Mouse (Mus musculus) liver, embryonic 16.5 days (tissue): Measurements from ENCODE around the gene Adamtsl3. TPM values are rescaled to one million over a fixed set of nuclear protein-coding genes. Genes with fewer than 3 reads are reported as not detected.

Experiments used
- ATAC-seq: fragments of 200-750 bp; cut with Nextera tagmentation; 2 replicates; pipeline ENCODE4 v1.8.0; 2017; ENCODE audit warnings: low read depth, mild to moderate bottlenecking, moderate number of reproducible peaks, moderate library complexity
- H3K27ac ChIP-seq: fragments of 300-500 bp; sonication (generic); 2 replicates; pipeline ENCODE4 v1.5.1; 2014; ENCODE audit warnings: mild to moderate bottlenecking, low read length
- H3K27me3 ChIP-seq: fragments of 300-500 bp; sonication (generic); 2 replicates; pipeline ENCODE4 v1.6.1; 2014; ENCODE audit warnings: low read depth, low read length, mixed read lengths; ENCODE audit not compliant: control insufficient read depth, insufficient read depth
- H3K36me3 ChIP-seq: fragments of 300-500 bp; sonication (generic); 2 replicates; pipeline ENCODE4 v1.6.1; 2014; ENCODE audit warnings: mild to moderate bottlenecking; ENCODE audit not compliant: control insufficient read depth, insufficient read depth
- H3K4me1 ChIP-seq: fragments of 300-500 bp; sonication (generic); 2 replicates; pipeline ENCODE4 v1.6.1; 2014; ENCODE audit warnings: low read depth, low read length, mixed read lengths; ENCODE audit not compliant: control insufficient read depth
- H3K4me2 ChIP-seq: fragments of 300-500 bp; sonication (generic); 2 replicates; pipeline ENCODE4 v1.6.1; 2014; ENCODE audit warnings: low read depth, low read length, mixed read lengths
- H3K4me3 ChIP-seq: fragments of 300-500 bp; sonication (generic); 2 replicates; pipeline ENCODE4 v1.5.1; 2014; ENCODE audit warnings: low read depth, mild to moderate bottlenecking, low read length
- H3K9ac ChIP-seq: fragments of 300-500 bp; sonication (generic); 2 replicates; pipeline ENCODE4 v1.6.1; 2014; ENCODE audit warnings: low read depth, low read length
- H3K9me3 ChIP-seq: fragments of 300-500 bp; sonication (generic); replicated peaks from 2 replicates; pipeline ENCODE4 v1.6.1; 2016; ENCODE audit warnings: low read length; ENCODE audit not compliant: control insufficient read depth
- WGBS: fragments of 180-500 bp; shearing (Covaris S2); extraction: QIAGEN DNeasy Blood & Tissue Kit; methylation state at CpG from one replicate; pipeline ENCODE4 v1.1.7; 2014; ENCODE audit not compliant: insufficient replicate concordance; 5-methylcytosine and 5-hydroxymethylcytosine counted together
- polyA plus RNA-seq: library from polyadenylated mRNA; unstranded; fragments of >200 nt; fragmentation: Nextera tagmentation; extraction: Ambion mirVana; gene quantifications from 2 replicates; pipeline ENCODE4 v1.2.1, GENCODE M21; 2015

The Adamtsl3 gene
- polyA plus RNA-seq, 1 experiment from 2014 or later, result 0.17 TPM

DNA sequence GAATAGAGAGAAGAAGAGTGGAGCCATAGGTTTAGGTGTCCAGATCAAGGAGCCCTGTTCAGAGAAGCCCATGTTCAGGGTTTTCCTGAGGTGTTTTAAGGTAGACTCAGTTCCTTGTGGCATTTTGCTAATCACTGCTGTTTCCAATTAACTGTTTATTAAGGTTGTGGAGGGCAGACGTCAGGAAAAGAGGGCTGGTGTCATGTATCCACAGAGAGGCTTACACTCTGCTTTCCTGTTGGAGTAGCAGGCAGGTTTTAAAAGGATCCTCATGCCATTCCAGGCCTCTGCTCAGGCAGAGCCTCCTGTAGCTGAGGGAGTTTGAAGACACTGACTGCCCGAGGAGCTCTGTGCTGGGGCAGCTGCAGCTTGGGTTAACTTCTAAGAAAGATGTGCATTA is 32.6 kb downstream of the Adamtsl3 start:
- Histone ChIP-seq H3K27ac (no peak overlapping the region), H3K9ac (no peak overlapping the region), H3K27me3 (no peaks in the 10 kb centered on the region), H3K4me3 (no peak overlapping the region), H3K4me2 (no peak overlapping the region), H3K36me3 (no peaks in the 10 kb centered on the region), H3K4me1 (no peaks in the 10 kb centered on the region), H3K9me3 (no peaks in the 10 kb centered on the region)
- 29% methylated on average over 2 of the region's 2 CpGs for WGBS
- no peak for ATAC-seq

DNA sequence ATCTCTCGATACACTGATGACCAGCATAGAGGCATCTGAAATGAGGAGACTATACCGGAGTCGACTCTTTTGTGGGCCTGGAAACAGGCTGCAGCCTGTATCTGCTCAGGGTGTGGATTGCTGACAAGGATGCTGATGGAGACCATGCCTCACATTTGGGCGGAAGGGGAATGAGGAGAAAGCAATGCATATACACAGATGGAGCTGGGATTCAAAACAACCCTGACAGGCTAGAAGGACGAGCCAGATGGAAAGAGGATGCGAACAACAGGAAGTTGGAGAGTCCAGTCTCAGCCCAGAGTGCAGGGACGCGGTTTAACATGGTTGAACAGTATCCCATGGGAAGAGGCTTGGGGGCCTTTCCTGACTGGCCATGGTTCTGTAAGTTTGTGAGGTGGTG is 34.6 kb downstream of the Adamtsl3 start:
- Histone ChIP-seq H3K27ac (no peak overlapping the region), H3K4me3 (no peak overlapping the region), H3K9me3 (no peaks in the 10 kb centered on the region), H3K27me3 (no peaks in the 10 kb centered on the region), H3K9ac (no peak overlapping the region), H3K4me2 (no peak overlapping the region), H3K36me3 (no peaks in the 10 kb centered on the region), H3K4me1 (no peaks in the 10 kb centered on the region)
- WGBS, result 67% methylated on average over 8 of the region's 8 CpGs
- ATAC-seq, result no peak

DNA sequence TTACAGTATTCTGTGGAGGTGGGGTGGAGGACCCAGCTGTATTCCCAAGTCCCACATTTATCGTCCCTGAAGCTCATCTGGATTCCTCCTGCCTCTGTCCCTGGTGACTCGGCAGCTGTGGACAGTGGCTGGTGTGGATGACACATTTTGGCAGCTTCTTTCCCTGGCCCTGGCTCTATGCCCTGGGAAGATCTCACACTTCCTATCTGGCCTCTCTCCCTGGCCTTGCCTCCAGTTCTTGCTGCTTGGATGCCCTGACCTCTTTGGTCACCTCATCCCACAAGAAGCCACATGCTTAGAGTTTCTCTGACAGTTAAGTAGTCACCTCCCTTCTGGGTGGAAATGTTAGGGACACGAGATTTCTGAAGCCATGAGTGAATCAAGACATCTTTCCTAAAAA is 35.9 kb downstream of the Adamtsl3 start:
- no peaks in the 10 kb centered on the region for H3K9me3 ChIP-seq
- H3K4me2 ChIP-seq, result no peak overlapping the region
- WGBS, result 52% methylated on average over 3 of the region's 3 CpGs
- no peaks in the 10 kb centered on the region for H3K4me1 ChIP-seq
- no peaks in the 10 kb centered on the region for H3K36me3 ChIP-seq
- H3K9ac ChIP-seq, result no peak overlapping the region
- H3K27ac ChIP-seq, result no peak overlapping the region
- H3K4me3 ChIP-seq, result no peak overlapping the region
- no peak for ATAC-seq
- H3K27me3 ChIP-seq, result no peaks in the 10 kb centered on the region

DNA sequence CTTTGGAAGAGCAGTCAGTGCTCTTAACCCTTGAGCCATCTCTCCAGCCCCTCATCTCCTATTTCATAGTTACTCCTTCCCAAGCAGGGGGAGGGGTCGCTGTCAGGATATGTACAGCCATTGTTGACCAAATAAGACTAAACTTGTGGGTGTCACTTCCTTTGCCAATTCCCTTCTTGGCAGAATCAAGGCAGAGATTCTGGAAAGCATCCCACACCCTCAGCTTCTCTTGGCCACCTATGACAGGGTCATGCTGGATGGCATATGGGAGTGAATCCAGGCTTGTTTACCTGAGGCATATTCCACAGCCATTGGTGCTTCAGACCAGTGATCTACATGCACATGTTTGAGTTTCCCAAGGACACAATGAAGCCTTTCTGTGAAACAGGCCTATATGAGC is 42.8 kb downstream of the Adamtsl3 start:
- no peak overlapping the region for H3K4me2 ChIP-seq
- H3K27me3 ChIP-seq, result no peaks in the 10 kb centered on the region
- ATAC-seq, result no peak
- H3K36me3 ChIP-seq, result no peaks in the 10 kb centered on the region
- no peak overlapping the region for H3K4me3 ChIP-seq
- no peak overlapping the region for H3K27ac ChIP-seq
- 35% methylated on average over 1 of the region's 1 CpGs for WGBS
- no peak overlapping the region for H3K9ac ChIP-seq
- no peaks in the 10 kb centered on the region for H3K9me3 ChIP-seq
- H3K4me1 ChIP-seq, result no peaks in the 10 kb centered on the region

DNA sequence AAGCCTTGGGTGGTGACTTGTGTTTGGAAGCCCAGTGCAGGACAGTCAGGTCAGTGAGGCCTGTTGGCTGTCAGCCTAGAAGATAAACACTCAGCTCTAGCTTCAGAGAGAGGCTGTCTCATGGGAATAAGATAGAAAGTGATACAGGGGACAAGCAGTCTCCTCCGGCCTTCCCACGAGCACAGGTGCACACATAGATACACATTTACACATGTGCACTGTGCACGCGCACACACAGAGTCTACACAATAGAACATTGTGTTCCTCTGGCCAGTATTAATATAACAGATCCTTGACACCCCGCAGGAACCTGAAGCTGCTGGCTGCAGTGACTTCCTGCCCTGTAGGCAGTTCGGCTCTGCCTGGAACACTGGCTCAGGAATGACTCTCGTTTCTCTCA is 44.3 kb downstream of the Adamtsl3 start:
- no peak overlapping the region for H3K4me3 ChIP-seq
- 52% methylated on average over 7 of the region's 7 CpGs for WGBS
- H3K4me1 ChIP-seq, result no peaks in the 10 kb centered on the region
- no peak for ATAC-seq
- H3K27me3 ChIP-seq, result no peaks in the 10 kb centered on the region
- no peaks in the 10 kb centered on the region for H3K9me3 ChIP-seq
- no peaks in the 10 kb centered on the region for H3K36me3 ChIP-seq
- H3K27ac ChIP-seq, result no peak overlapping the region
- H3K9ac ChIP-seq, result no peak overlapping the region
- H3K4me2 ChIP-seq, result no peak overlapping the region

DNA sequence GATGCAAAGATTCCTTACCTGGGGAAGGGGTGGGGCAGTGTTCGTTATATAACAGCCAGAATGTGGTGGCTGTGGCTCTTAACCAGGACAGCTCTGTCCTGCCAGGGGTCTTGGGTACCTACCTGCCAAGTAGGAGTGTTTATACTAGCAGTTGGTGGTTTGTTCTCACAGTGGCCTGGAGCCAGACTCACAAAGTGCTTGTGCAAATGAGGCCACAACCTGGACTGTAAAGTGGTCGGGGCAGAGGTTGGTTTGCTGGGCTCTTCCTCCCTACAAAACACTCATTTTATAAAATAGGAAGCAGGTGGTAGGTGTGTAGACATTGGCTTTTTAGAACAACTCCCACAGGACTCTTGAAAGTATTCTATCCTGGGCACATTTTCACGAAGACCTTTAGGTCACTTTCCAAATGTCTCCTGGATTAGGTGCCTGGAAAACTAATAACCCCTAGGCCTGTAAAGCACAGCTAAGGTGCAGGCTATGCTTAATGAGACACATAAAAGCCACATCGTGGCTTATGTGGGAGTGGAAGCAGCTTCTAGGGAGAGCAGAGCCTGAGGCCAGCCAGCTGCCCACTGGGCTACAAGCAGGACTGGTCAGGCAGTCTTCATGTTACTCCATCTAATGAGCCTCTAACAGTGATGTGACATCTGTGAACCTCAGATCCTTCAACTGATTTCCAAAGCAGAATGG is 47.5 kb downstream of the Adamtsl3 start:
- H3K4me2 ChIP-seq, result no peak overlapping the region
- no peaks in the 10 kb centered on the region for H3K4me1 ChIP-seq
- no peak overlapping the region for H3K27ac ChIP-seq
- no peak overlapping the region for H3K4me3 ChIP-seq
- no peaks in the 10 kb centered on the region for H3K36me3 ChIP-seq
- no peak for ATAC-seq
- H3K9me3 ChIP-seq, result no peaks in the 10 kb centered on the region
- H3K27me3 ChIP-seq, result no peaks in the 10 kb centered on the region
- WGBS, result 51% methylated on average over 4 of the region's 4 CpGs
- no peak overlapping the region for H3K9ac ChIP-seq

DNA sequence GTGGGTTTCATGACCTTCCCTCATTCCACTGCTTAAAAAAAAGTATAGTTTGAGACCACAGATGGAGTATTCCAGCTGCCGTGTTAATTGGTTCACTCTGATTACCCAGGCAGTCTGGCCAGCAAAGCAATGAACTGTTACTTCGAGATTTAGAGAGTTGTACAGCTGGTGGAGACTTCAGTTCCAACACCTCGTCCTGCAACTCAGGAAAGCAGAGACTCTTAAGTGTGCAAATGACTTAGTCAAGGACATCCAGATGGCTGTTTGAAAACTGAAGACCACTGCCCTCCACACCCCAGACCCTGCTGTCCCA is 48.0 kb downstream of the Adamtsl3 start:
- H3K36me3 ChIP-seq, result no peaks in the 10 kb centered on the region
- no peak for ATAC-seq
- H3K27me3 ChIP-seq, result no peaks in the 10 kb centered on the region
- H3K9me3 ChIP-seq, result no peaks in the 10 kb centered on the region
- H3K4me3 ChIP-seq, result no peak overlapping the region
- no peak overlapping the region for H3K4me2 ChIP-seq
- no peak overlapping the region for H3K27ac ChIP-seq
- H3K4me1 ChIP-seq, result no peaks in the 10 kb centered on the region
- 59% methylated on average over 3 of the region's 3 CpGs for WGBS
- no peak overlapping the region for H3K9ac ChIP-seq

DNA sequence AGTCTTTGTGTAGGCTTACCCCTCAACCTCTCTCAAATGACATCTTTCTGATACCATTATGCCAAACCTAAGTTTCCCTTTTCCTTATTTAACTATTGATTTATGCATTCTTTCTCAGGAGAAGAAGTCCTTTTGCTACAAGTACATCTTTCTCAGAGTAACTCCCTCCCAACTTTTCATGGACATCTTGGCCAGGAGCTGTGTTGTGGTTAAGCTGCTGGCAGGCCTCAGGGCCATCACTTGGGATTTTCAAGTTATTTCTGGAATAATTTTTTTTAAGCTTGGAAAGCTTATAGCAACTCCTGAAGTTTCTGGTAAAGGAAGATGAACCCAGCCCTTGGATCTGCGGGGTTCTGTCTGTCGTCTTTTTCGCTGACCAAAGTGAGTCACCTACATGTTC is 51.6 kb downstream of the Adamtsl3 start:
- 70% methylated on average over 3 of the region's 3 CpGs for WGBS
- H3K36me3 ChIP-seq, result no peaks in the 10 kb centered on the region
- H3K4me1 ChIP-seq, result no peaks in the 10 kb centered on the region
- no peaks in the 10 kb centered on the region for H3K9me3 ChIP-seq
- no peak overlapping the region for H3K4me2 ChIP-seq
- no peak overlapping the region for H3K4me3 ChIP-seq
- H3K27ac ChIP-seq, result no peak overlapping the region
- ATAC-seq, result no peak
- H3K9ac ChIP-seq, result no peak overlapping the region
- no peaks in the 10 kb centered on the region for H3K27me3 ChIP-seq

DNA sequence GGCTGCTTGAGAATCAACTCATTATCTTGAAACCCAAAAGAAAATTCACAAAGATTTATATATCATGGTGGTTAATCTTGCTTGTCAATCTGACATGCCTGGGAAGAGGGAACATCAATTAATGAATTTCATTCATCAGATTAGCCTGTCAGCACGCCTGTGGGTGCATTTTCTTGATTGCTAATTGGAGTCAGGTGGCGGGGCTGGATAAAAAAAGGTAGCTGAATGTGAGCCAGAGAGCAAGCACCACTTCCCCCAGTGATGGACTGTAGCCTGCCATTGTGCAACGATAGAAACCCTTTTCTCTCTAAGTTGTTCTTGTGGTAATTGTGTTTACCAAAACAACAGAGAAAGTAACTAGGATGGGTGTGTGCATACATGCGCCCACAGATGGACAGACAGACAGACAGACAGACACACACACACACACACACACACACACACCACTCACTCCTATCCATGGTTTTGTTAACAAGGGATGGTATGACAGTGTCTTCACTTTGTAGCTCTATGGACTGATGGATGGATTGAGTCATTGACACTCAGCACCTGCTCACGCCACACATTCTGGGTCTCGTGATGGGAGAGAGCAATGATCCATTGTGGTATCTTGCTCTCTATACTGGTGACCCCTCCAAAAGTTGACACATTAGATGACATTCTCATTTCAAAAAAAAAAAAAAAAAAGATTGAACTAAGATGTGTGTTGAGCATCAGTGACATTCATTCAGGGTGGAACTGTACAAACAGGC is 59.1 kb downstream of the Adamtsl3 start:
- WGBS, result 58% methylated on average over 6 of the region's 6 CpGs
- Histone ChIP-seq H3K27me3 (no peaks in the 10 kb centered on the region), H3K27ac (no peak overlapping the region), H3K4me1 (no peaks in the 10 kb centered on the region), H3K9ac (no peak overlapping the region), H3K4me2 (no peak overlapping the region), H3K36me3 (no peaks in the 10 kb centered on the region), H3K4me3 (no peak overlapping the region), H3K9me3 (no peaks in the 10 kb centered on the region)
- ATAC-seq, result no peak
